Mouse (Mus musculus) cerebellum, adult 2 months (tissue): Measurements from ENCODE around the gene Agpat1.

Source experiments
- CTCF ChIP-seq: fragments of 200-500 bp; IDR thresholded peaks from 2 replicates; pipeline ENCODE4 v1.5.1; 2011; ENCODE audit warnings: low read depth, mild to moderate bottlenecking, control low read depth, low read length, moderate library complexity, borderline replicate concordance; ENCODE audit not compliant: insufficient read depth
- POLR2A ChIP-seq: fragments of 200-500 bp; IDR thresholded peaks from 2 replicates; pipeline ENCODE4 v1.6.1; 2011; ENCODE audit warnings: low read length, control low read depth, borderline replicate concordance; ENCODE audit not compliant: insufficient read depth

- TF ChIP-seq POLR2A (no peak), CTCF (no peak)
Measured at GRCm38 (mm10) chr17:34629221-34629751, 25.2 kb downstream of the Agpat1 start, which contains the start of gene Prrt1.
